8 mouse cellular contexts compared by ENCODE assay signal in genomic region chr12:31973473-31974172, GRCm38 (mm10). TPM values are rescaled to one million over a fixed set of nuclear protein-coding genes. Genes with fewer than 3 reads are reported as not detected.
DNase-seq lines count a peak whose midpoint lies in the region; ATAC-seq lines count a peak whose summit lies in the region.

No protein-coding gene starts in this region.

- H3K4me2 ChIP-seq in midbrain, embryonic 11.5 days = no peak overlapping the region
- no peak overlapping the region for H3K4me2 ChIP-seq in intestine, embryonic 15.5 days (replicated peaks)
- H3K4me2 ChIP-seq in liver, embryonic 13.5 days = no peak overlapping the region

- no peaks in the 10 kb centered on the region for H3K9me3 ChIP-seq in midbrain, embryonic 11.5 days (ENCODE audit: control insufficient read depth, low read length)
- H3K9me3 ChIP-seq in midbrain, embryonic 10.5 days (replicated peaks) = no peaks in the 10 kb centered on the region
- no peaks in the 10 kb centered on the region for H3K9me3 ChIP-seq in intestine, embryonic 15.5 days
- H3K9me3 ChIP-seq in liver, embryonic 13.5 days (replicated peaks) = no peaks in the 10 kb centered on the region

- peak; percentile 54; the same call in 1 of the 2 replicates for ATAC-seq in midbrain, embryonic 11.5 days (ENCODE audit: low FRiP score)
- peak; percentile 95 for ATAC-seq in intestine, embryonic 15.5 days
- peak; percentile 79 for ATAC-seq in liver, embryonic 13.5 days (ENCODE audit: low read depth)
- peak; percentile 94 for ATAC-seq in neutrophil, adult 5-6 weeks (ENCODE audit: extremely low read depth, insufficient number of reproducible peaks, low FRiP score, poor library complexity, severe bottlenecking)

- WGBS in midbrain, embryonic 11.5 days = 79% methylated on average over 13 of the region's 13 CpGs
- 82% methylated on average over 13 of the region's 13 CpGs for WGBS in midbrain, embryonic 10.5 days
- WGBS in intestine, embryonic 15.5 days = 53% methylated on average over 13 of the region's 13 CpGs
- 70% methylated on average over 13 of the region's 13 CpGs for WGBS in liver, embryonic 13.5 days (ENCODE audit: insufficient replicate concordance)

- no peak overlapping the region for H3K27ac ChIP-seq in midbrain, embryonic 11.5 days (ENCODE audit: low read depth, low read length)
- no peak overlapping the region for H3K27ac ChIP-seq in midbrain, embryonic 10.5 days (replicated peaks)
- no peak overlapping the region for H3K27ac ChIP-seq in intestine, embryonic 15.5 days
- H3K27ac ChIP-seq in liver, embryonic 13.5 days = peak overlapping the region; percentile 53; the same call in 1 of the 2 replicates

- no peak for DNase-seq in midbrain, embryonic 11.5 days (ENCODE audit: low spot score, missing footprints)
- DNase-seq in midbrain, embryonic 10.5 days (ENCODE audit: low spot score) = no peak
- peak; percentile 44 for DNase-seq in cerebellum, adult 11-12 months
- peak; percentile 69 for DNase-seq in gastrocnemius, postnatal 14 days
- DNase-seq in liver, embryonic 13.5 days = no peak
- no peak for DNase-seq in urinary bladder, adult 18-20 months (ENCODE audit: low spot score in 2 of 2)

- no peaks in the 10 kb centered on the region for H3K4me1 ChIP-seq in midbrain, embryonic 11.5 days (ENCODE audit: control insufficient read depth, insufficient read depth, low read length)
- H3K4me1 ChIP-seq in midbrain, embryonic 10.5 days = 0 out of 2 replicates have a peak, but pooled peaks cover 5% of the 10 kb centered on the region
- 0 out of 2 replicates have a peak, but pooled peaks cover 2% of the 10 kb centered on the region for H3K4me1 ChIP-seq in intestine, embryonic 15.5 days (replicated peaks)
- peaks cover 8% of the 10 kb centered on the region; the same call in 1 of the 2 replicates for H3K4me1 ChIP-seq in liver, embryonic 13.5 days (replicated peaks)

- no peaks in the 10 kb centered on the region for H3K27me3 ChIP-seq in midbrain, embryonic 11.5 days (ENCODE audit: control insufficient read depth, insufficient read depth, low read length)
- H3K27me3 ChIP-seq in midbrain, embryonic 10.5 days (ENCODE audit: low read depth, poor library complexity, severe bottlenecking) = no peaks in the 10 kb centered on the region
- H3K27me3 ChIP-seq in intestine, embryonic 15.5 days (replicated peaks) = no peaks in the 10 kb centered on the region
- H3K27me3 ChIP-seq in liver, embryonic 13.5 days = no peaks in the 10 kb centered on the region

- H3K4me3 ChIP-seq in midbrain, embryonic 11.5 days (ENCODE audit: low read depth, low read length) = no peak overlapping the region
- no peak overlapping the region for H3K4me3 ChIP-seq in midbrain, embryonic 10.5 days
- no peak overlapping the region for H3K4me3 ChIP-seq in intestine, embryonic 15.5 days (replicated peaks)
- no peak overlapping the region for H3K4me3 ChIP-seq in liver, embryonic 13.5 days (replicated peaks)

- H3K9ac ChIP-seq in midbrain, embryonic 11.5 days (ENCODE audit: low read length) = no peak overlapping the region
- H3K9ac ChIP-seq in intestine, embryonic 15.5 days = no peak overlapping the region
- H3K9ac ChIP-seq in liver, embryonic 13.5 days = no peak overlapping the region

- intact Hi-C loops in gastrocnemius, postnatal 14 days (cut with DNase I; ENCODE audit: low total_unique reads) = loop anchor here (2.0 to 10.0 kb wide), 2 partner anchors 91 to 267 kb away; partner anchors contain the start of gene Prkar2b

- H3K36me3 ChIP-seq in midbrain, embryonic 11.5 days (ENCODE audit: control insufficient read depth, insufficient read depth, low read length) = no peaks in the 10 kb centered on the region; the same call in 1 of the 2 replicates
- H3K36me3 ChIP-seq in midbrain, embryonic 10.5 days = peaks cover 10% of the 10 kb centered on the region
- no peaks in the 10 kb centered on the region for H3K36me3 ChIP-seq in intestine, embryonic 15.5 days
- H3K36me3 ChIP-seq in liver, embryonic 13.5 days = peaks cover 75% of the 10 kb centered on the region

RNA-seq across cellular contexts. Expression of gene Hbp1, which starts 23.3 kb away (rescaled TPM):
- 88.8 and 96.0 TPM in 2 replicates for polyA plus RNA-seq in midbrain, embryonic 11.5 days (2014; fragmentation: Nextera tagmentation; extraction: Ambion mirVana)
- 78.2 and 88.1 TPM in 2 replicates for polyA plus RNA-seq in midbrain, embryonic 10.5 days (2016; fragmentation: Nextera tagmentation; extraction: Ambion mirVana)
- 10 to 100 TPM; 53.1 to 61.6 TPM for total RNA-seq in gastrocnemius, postnatal 14 days (2021)
- 79.8 and 89.2 TPM in 2 replicates for polyA plus RNA-seq in intestine, embryonic 15.5 days (2015; fragmentation: Nextera tagmentation; extraction: Ambion mirVana)
- polyA plus RNA-seq in liver, embryonic 13.5 days (2015; fragmentation: Nextera tagmentation; extraction: Ambion mirVana) = 33.3 and 38.7 TPM in 2 replicates
- 186 and 210 TPM in 2 replicates for total RNA-seq in neutrophil, adult 5-6 weeks (2017)

Comparison
In these comparisons a context has a peak if more than half of its experiments do, and no peak if none do; other contexts are left out.
1. DNase-seq: peak in cerebellum, adult 11-12 months (single experiment) and gastrocnemius, postnatal 14 days (single experiment); none in midbrain, embryonic 11.5 days (single experiment), midbrain, embryonic 10.5 days (single experiment), liver, embryonic 13.5 days (single experiment) and urinary bladder, adult 18-20 months (0 of 2).
2. Peak in every context shown above with its lines, with median percentiles within 50 percentile points of each other: ATAC-seq.